Mouse (Mus musculus) heart, embryonic 14.5 days (tissue): ENCODE results near the gene Lipa. TPM values are rescaled to one million over a fixed set of nuclear protein-coding genes. Genes with fewer than 3 reads are reported as not detected.

Experiments used
- ATAC-seq: fragments of 200-750 bp; cut with Nextera tagmentation; 2 replicates; pipeline ENCODE4 v1.8.0; 2017; ENCODE audit warnings: low read depth, moderate TSS enrichment; ENCODE audit not compliant: insufficient number of reproducible peaks, insufficient read depth, low FRiP score
- H3K27ac ChIP-seq, 2 experiments: fragments of 200-500 bp in 1 of 2; fragments of 300-500 bp in 1 of 2; sonication (generic) in 1 of 2; replicated peaks in 1 of 2; 2 replicates each; pipeline ENCODE4 v1.5.1; 2012 to 2014; ENCODE audit warnings: low read depth in 2 of 2, low read length in 2 of 2, control low read depth in 1 of 2, mild to moderate bottlenecking in 1 of 2, mixed read lengths in 1 of 2; ENCODE audit not compliant: control insufficient read depth in 1 of 2, insufficient read depth in 1 of 2
- H3K27me3 ChIP-seq: fragments of 300-500 bp; sonication (generic); 2 replicates; pipeline ENCODE4 v1.6.1; 2014; ENCODE audit warnings: mild to moderate bottlenecking, low read length, control low read depth; ENCODE audit not compliant: control insufficient read depth, insufficient read depth
- H3K36me3 ChIP-seq: fragments of 300-500 bp; sonication (generic); 2 replicates; pipeline ENCODE4 v1.6.1; 2014; ENCODE audit warnings: mild to moderate bottlenecking, control low read depth, low read length, mixed read lengths; ENCODE audit not compliant: control insufficient read depth, insufficient read depth
- H3K4me1 ChIP-seq, 2 experiments: fragments of 200-500 bp in 1 of 2; fragments of 300-500 bp in 1 of 2; sonication (generic) in 1 of 2; 2 replicates each; pipeline ENCODE4 v1.6.1; 2012 to 2014; ENCODE audit warnings: low read length in 2 of 2, control low read depth in 1 of 2, mixed read lengths in 1 of 2; ENCODE audit not compliant: control insufficient read depth in 2 of 2, insufficient read depth in 2 of 2
- H3K4me2 ChIP-seq: fragments of 300-500 bp; sonication (generic); 2 replicates; pipeline ENCODE4 v1.6.1; 2014; ENCODE audit warnings: mild to moderate bottlenecking, low read length
- H3K4me3 ChIP-seq, 2 experiments: fragments of 200-500 bp in 1 of 2; fragments of 300-500 bp in 1 of 2; sonication (generic) in 1 of 2; 2 replicates each; pipeline ENCODE4 v1.5.1; 2012 to 2014; ENCODE audit warnings: low read length in 2 of 2, mild to moderate bottlenecking in 2 of 2, control low read depth in 1 of 2, low read depth in 1 of 2, moderate library complexity in 1 of 2; ENCODE audit not compliant: control insufficient read depth in 1 of 2, insufficient read depth in 1 of 2
- H3K9ac ChIP-seq: fragments of 300-500 bp; sonication (generic); 2 replicates; pipeline ENCODE4 v1.6.1; 2014; ENCODE audit warnings: mild to moderate bottlenecking, low read length
- H3K9me3 ChIP-seq: fragments of 300-500 bp; sonication (generic); 2 replicates; pipeline ENCODE4 v1.6.1; 2016; ENCODE audit warnings: low read length, control low read depth; ENCODE audit not compliant: control insufficient read depth
- WGBS: fragments of 180-500 bp; shearing (Covaris S2); extraction: QIAGEN DNeasy Blood & Tissue Kit; methylation state at CpG from one replicate; pipeline ENCODE4 v1.1.7; 2014; 5-methylcytosine and 5-hydroxymethylcytosine counted together
- polyA plus RNA-seq: library from polyadenylated mRNA; unstranded; fragments of >200 nt; fragmentation: Nextera tagmentation; extraction: Ambion mirVana; gene quantifications from 2 replicates; pipeline ENCODE4 v1.2.1, GENCODE M21; 2014

Gene Lipa
- 37.0 and 37.9 TPM in 2 replicates for polyA plus RNA-seq

- peak within 1 kb of the TSS; percentile 94 for H3K4me2 ChIP-seq
- WGBS: under 1% methylated on average over 29 of the region's 29 CpGs
- ATAC-seq: peak; percentile 100
- no peaks in the 10 kb centered on the region for H3K27me3 ChIP-seq
- peak within 1 kb of the TSS; percentile 86 for H3K9ac ChIP-seq
- H3K27ac ChIP-seq: peak within 1 kb of the TSS; percentile 12 to 68
- no peaks in the 10 kb centered on the region for H3K36me3 ChIP-seq
- H3K4me1 ChIP-seq: peaks cover 5% of the 10 kb centered on the region in 2 experiments; a peak in 3 of 4 replicates
- peak within 1 kb of the TSS; percentile 65 to 81 for H3K4me3 ChIP-seq
- H3K9me3 ChIP-seq: no peaks in the 10 kb centered on the region
These were observed at the start of gene Lipa for GRCm38 (mm10) chr19:34526941-34527682. Gene Lipa (minus strand): TSS chr19:34527474.

GRCm38 (mm10) chr19:34573650-34574049 lies 46.4 kb upstream of the Lipa start:
- no peak overlapping the region for H3K9ac ChIP-seq
- no peak overlapping the region for H3K4me2 ChIP-seq
- no peak overlapping the region for H3K27ac ChIP-seq
- no peak overlapping the region for H3K4me3 ChIP-seq
- H3K9me3 ChIP-seq: no peaks in the 10 kb centered on the region
- H3K27me3 ChIP-seq: no peaks in the 10 kb centered on the region
- 90% methylated on average over 5 of the region's 5 CpGs for WGBS
- H3K4me1 ChIP-seq: peaks cover 5 to 10% of the 10 kb centered on the region in 2 experiments; a peak in 2 of 4 replicates
- H3K36me3 ChIP-seq: peaks cover 16% of the 10 kb centered on the region
- no peak for ATAC-seq

- no peak for ATAC-seq
- H3K9ac ChIP-seq: no peak overlapping the region
- H3K4me2 ChIP-seq: no peak overlapping the region
- no peak overlapping the region for H3K27ac ChIP-seq
- H3K9me3 ChIP-seq: no peaks in the 10 kb centered on the region
- peaks cover 16% of the 10 kb centered on the region for H3K36me3 ChIP-seq
- peaks cover 5 to 10% of the 10 kb centered on the region in 2 experiments; a peak in 2 of 4 replicates for H3K4me1 ChIP-seq
- H3K4me3 ChIP-seq: no peak overlapping the region
- no peaks in the 10 kb centered on the region for H3K27me3 ChIP-seq
- WGBS: 93% methylated on average over 1 of the region's 1 CpGs
These were observed 43.8 kb upstream of the Lipa start for GRCm38 (mm10) chr19:34571080-34571479.

GRCm38 (mm10) chr19:34569896-34570476 lies 42.7 kb upstream of the Lipa start:
- no peak for ATAC-seq
- no peak overlapping the region for H3K27ac ChIP-seq
- H3K9me3 ChIP-seq: no peaks in the 10 kb centered on the region
- H3K27me3 ChIP-seq: no peaks in the 10 kb centered on the region
- H3K4me1 ChIP-seq: peaks cover 5 to 10% of the 10 kb centered on the region in 2 experiments; a peak in 2 of 4 replicates
- no peak overlapping the region for H3K9ac ChIP-seq
- no peak overlapping the region for H3K4me2 ChIP-seq
- WGBS: 47% methylated on average over 4 of the region's 4 CpGs
- H3K4me3 ChIP-seq: no peak overlapping the region
- H3K36me3 ChIP-seq: peaks cover 16% of the 10 kb centered on the region

GRCm38 (mm10) chr19:34568988-34569895 lies 42.0 kb upstream of the Lipa start:
- no peaks in the 10 kb centered on the region for H3K27me3 ChIP-seq
- no peak overlapping the region for H3K4me2 ChIP-seq
- no peak for ATAC-seq
- no peaks in the 10 kb centered on the region for H3K9me3 ChIP-seq
- no peak overlapping the region for H3K4me3 ChIP-seq
- WGBS: 75% methylated on average over 7 of the region's 7 CpGs
- peaks cover 5 to 10% of the 10 kb centered on the region in 2 experiments; a peak in 2 of 4 replicates for H3K4me1 ChIP-seq
- H3K36me3 ChIP-seq: peaks cover 14% of the 10 kb centered on the region
- no peak overlapping the region for H3K27ac ChIP-seq
- no peak overlapping the region for H3K9ac ChIP-seq

GRCm38 (mm10) chr19:34566178-34566784 lies 39.0 kb upstream of the Lipa start:
- Histone ChIP-seq H3K27ac (no peak overlapping the region), H3K9me3 (no peaks in the 10 kb centered on the region), H3K36me3 (no peaks in the 10 kb centered on the region), H3K4me3 (no peak overlapping the region), H3K4me1 (peaks cover 5 to 10% of the 10 kb centered on the region in 2 experiments; a peak in 2 of 4 replicates), H3K9ac (no peak overlapping the region), H3K4me2 (no peak overlapping the region), H3K27me3 (no peaks in the 10 kb centered on the region)
- 74% methylated on average over 1 of the region's 1 CpGs for WGBS
- ATAC-seq: no peak

- Histone ChIP-seq H3K4me3 (no peak overlapping the region), H3K9me3 (no peaks in the 10 kb centered on the region), H3K9ac (no peak overlapping the region), H3K4me2 (no peak overlapping the region), H3K27ac (no peak overlapping the region), H3K27me3 (no peaks in the 10 kb centered on the region), H3K4me1 (no peaks in the 10 kb centered on the region; a peak in 1 of 4 replicates), H3K36me3 (no peaks in the 10 kb centered on the region)
- ATAC-seq: no peak
These were observed 35.3 kb upstream of the Lipa start for GRCm38 (mm10) chr19:34562556-34562955.
